Mouse (Mus musculus) heart, postnatal 14 days (tissue): Measurements from ENCODE around the gene Fkbp2. TPM values are rescaled to one million over a fixed set of nuclear protein-coding genes. Genes with fewer than 3 reads are reported as not detected.

Source experiments
- DNase-seq, 2 experiments: peaks; one replicate each; pipeline ENCODE4 v3.0.0; 2021 to 2022
- intact Hi-C: fragments of 180-260 bp; cut with DNase I; formaldehyde crosslinking; loops from one replicate; pipeline ENCODE4 v1.15.1; 2025
- total RNA-seq, 2 experiments: library from RNA; stranded (reverse); gene quantifications; 2 replicates each; pipeline ENCODE4 v1.2.3; 2021

Gene Fkbp2
- total RNA-seq, 2 experiments from 2014 or later, result 13.6 to 14.2 TPM

GRCm38 (mm10) chr19:6974211-6975205, 5.8 kb downstream of the Fkbp2 start, which contains the start of gene Ppp1r14b:
Ppp1r14b (plus strand) TSS chr19:6974968.
- DNase-seq, result peak; percentile 83 to 85
- intact Hi-C loops, result no loop called here

- no peak for DNase-seq
- intact Hi-C loops, result no loop called here
These were observed 6.6 kb downstream of the Fkbp2 start for GRCm38 (mm10) chr19:6973581-6974190.

GRCm38 (mm10) chr19:6972247-6972917, 7.9 kb downstream of the Fkbp2 start:
- DNase-seq, result no peak

GRCm38 (mm10) chr19:6971644-6972043, 8.7 kb downstream of the Fkbp2 start:
- intact Hi-C loops, result no loop called here
- no peak for DNase-seq

More at GRCm38 (mm10) chr19:6972247-6972917, 7.9 kb downstream of the Fkbp2 start:
- intact Hi-C loops, result no loop called here

GRCm38 (mm10) chr19:6970460-6971085, 9.7 kb downstream of the Fkbp2 start:
- intact Hi-C loops, result loop anchor here (1.0 kb wide), 1 partner anchor 46 kb away; no protein-coding TSS in a partner anchor
- DNase-seq, result no peak

GRCm38 (mm10) chr19:6969665-6970381, 10.5 kb downstream of the Fkbp2 start:
- DNase-seq, result peak; percentile 87 to 89
- intact Hi-C loops, result loop anchor here (1.0 to 2.0 kb wide), 2 partner anchors 15 to 46 kb away; no protein-coding TSS in a partner anchor

GRCm38 (mm10) chr19:6969291-6969664, 11.0 kb downstream of the Fkbp2 start:
- no peak for DNase-seq
- intact Hi-C loops, result loop anchor here (2.0 kb wide), 1 partner anchor 14 kb away; no protein-coding TSS in a partner anchor

GRCm38 (mm10) chr19:6968491-6969271, 11.6 kb downstream of the Fkbp2 start:
- intact Hi-C loops, result loop anchor here (2.0 kb wide), 1 partner anchor 14 kb away; no protein-coding TSS in a partner anchor
- DNase-seq, result no peak

- intact Hi-C loops, result no loop called here
- no peak for DNase-seq
These were observed 23.8 kb downstream of the Fkbp2 start for GRCm38 (mm10) chr19:6956461-6956860.

- DNase-seq, result peak in 1 of 2 experiments; percentile 50
- intact Hi-C loops, result loop anchor here (2.0 kb wide), 1 partner anchor 13 kb away; no protein-coding TSS in a partner anchor
These were observed 24.9 kb downstream of the Fkbp2 start for GRCm38 (mm10) chr19:6955424-6955823.

- DNase-seq, result peak in 1 of 2 experiments; percentile 67
- intact Hi-C loops, result loop anchor here (2.0 kb wide), 1 partner anchor 15 kb away; no protein-coding TSS in a partner anchor
These were observed 26.3 kb downstream of the Fkbp2 start for GRCm38 (mm10) chr19:6954046-6954445.

- intact Hi-C loops, result no loop called here
These were observed 27.6 kb downstream of the Fkbp2 start for GRCm38 (mm10) chr19:6952712-6953037.

GRCm38 (mm10) chr19:6951994-6952711, 28.1 kb downstream of the Fkbp2 start:
- intact Hi-C loops, result no loop called here

More at GRCm38 (mm10) chr19:6952712-6953037, 27.6 kb downstream of the Fkbp2 start:
- peak; percentile 55 to 57 for DNase-seq

GRCm38 (mm10) chr19:6951381-6951968, 28.8 kb downstream of the Fkbp2 start:
- intact Hi-C loops, result no loop called here

More at GRCm38 (mm10) chr19:6951994-6952711, 28.1 kb downstream of the Fkbp2 start:
- DNase-seq, result peak; percentile 86 to 90

GRCm38 (mm10) chr19:6950613-6951153, 29.6 kb downstream of the Fkbp2 start:
- intact Hi-C loops, result no loop called here
- peak; percentile 47 to 53 for DNase-seq

More at GRCm38 (mm10) chr19:6951381-6951968, 28.8 kb downstream of the Fkbp2 start:
- DNase-seq, result peak; percentile 92 to 95

GRCm38 (mm10) chr19:6949951-6950350, 30.4 kb downstream of the Fkbp2 start:
- DNase-seq, result no peak
- intact Hi-C loops, result loop anchor here (5.0 kb wide), 1 partner anchor 703 kb away; no protein-coding TSS in a partner anchor

GRCm38 (mm10) chr19:6949532-6949931, 30.8 kb downstream of the Fkbp2 start:
- intact Hi-C loops, result loop anchor here (5.0 kb wide), 1 partner anchor 702 kb away; no protein-coding TSS in a partner anchor

More at GRCm38 (mm10) chr19:6949532-6949931, 30.8 kb downstream of the Fkbp2 start:
- no peak for DNase-seq
